Mouse (Mus musculus) stomach, embryonic 14.5 days (tissue): ENCODE data around the gene M1ap. TPM values are rescaled to one million over a fixed set of nuclear protein-coding genes. Genes with fewer than 3 reads are reported as not detected.

Experiments used
- ATAC-seq: fragments of 200-750 bp; cut with Nextera tagmentation; 2 replicates; pipeline ENCODE4 v1.8.0; 2017; ENCODE audit warnings: low read depth, moderate TSS enrichment; ENCODE audit not compliant: insufficient number of reproducible peaks, insufficient read depth, low FRiP score
- H3K27ac ChIP-seq: fragments of 300-500 bp; sonication (generic); 2 replicates; pipeline ENCODE4 v1.5.1; 2014; ENCODE audit warnings: mild to moderate bottlenecking, low read length, moderate library complexity, mixed read lengths
- H3K27me3 ChIP-seq: fragments of 300-500 bp; sonication (generic); 2 replicates; pipeline ENCODE4 v1.6.1; 2014; ENCODE audit warnings: low read length, control low read depth, mixed read lengths; ENCODE audit not compliant: control insufficient read depth, insufficient read depth
- H3K36me3 ChIP-seq: fragments of 300-500 bp; sonication (generic); 2 replicates; pipeline ENCODE4 v1.6.1; 2014; ENCODE audit warnings: mild to moderate bottlenecking, control low read depth, low read length, moderate library complexity, mixed read lengths; ENCODE audit not compliant: control insufficient read depth, insufficient read depth
- H3K4me1 ChIP-seq: fragments of 300-500 bp; sonication (generic); 2 replicates; pipeline ENCODE4 v1.6.1; 2014; ENCODE audit warnings: low read length, control low read depth, mixed read lengths; ENCODE audit not compliant: control insufficient read depth, insufficient read depth
- H3K4me2 ChIP-seq: fragments of 300-500 bp; sonication (generic); replicated peaks from 2 replicates; pipeline ENCODE4 v1.6.1; 2014; ENCODE audit warnings: low read depth, low read length, control low read depth
- H3K4me3 ChIP-seq: fragments of 300-500 bp; sonication (generic); 2 replicates; pipeline ENCODE4 v1.5.1; 2014; ENCODE audit warnings: low read depth, low read length, control low read depth
- H3K9ac ChIP-seq: fragments of 300-500 bp; sonication (generic); replicated peaks from 2 replicates; pipeline ENCODE4 v1.6.1; 2014; ENCODE audit warnings: low read depth, mild to moderate bottlenecking, control low read depth, low read length, moderate library complexity, mixed read lengths
- H3K9me3 ChIP-seq: fragments of 300-500 bp; sonication (generic); 2 replicates; pipeline ENCODE4 v1.6.1; 2016; ENCODE audit warnings: low read depth, low read length, control low read depth; ENCODE audit not compliant: control insufficient read depth
- WGBS: fragments of 180-500 bp; shearing (Covaris S2); extraction: QIAGEN DNeasy Blood & Tissue Kit; methylation state at CpG from one replicate; pipeline ENCODE4 v1.1.7; 2014; 5-methylcytosine and 5-hydroxymethylcytosine counted together
- polyA plus RNA-seq: library from polyadenylated mRNA; unstranded; fragments of >200 nt; fragmentation: Nextera tagmentation; extraction: Ambion mirVana; gene quantifications from 2 replicates; pipeline ENCODE4 v1.2.1, GENCODE M21; 2014

M1ap gene
- polyA plus RNA-seq, 1 experiment from 2014 or later = 0.35 TPM

GRCm38 (mm10) chr6:83054074-83054851 lies 107.6 kb downstream of the M1ap start, which contains the start of gene Aup1:
Aup1 (plus strand) TSS chr6:83054521.
- Histone ChIP-seq H3K9ac (peak within 1 kb of the TSS; percentile 93), H3K27ac (peak within 1 kb of the TSS; percentile 78)

DNA sequence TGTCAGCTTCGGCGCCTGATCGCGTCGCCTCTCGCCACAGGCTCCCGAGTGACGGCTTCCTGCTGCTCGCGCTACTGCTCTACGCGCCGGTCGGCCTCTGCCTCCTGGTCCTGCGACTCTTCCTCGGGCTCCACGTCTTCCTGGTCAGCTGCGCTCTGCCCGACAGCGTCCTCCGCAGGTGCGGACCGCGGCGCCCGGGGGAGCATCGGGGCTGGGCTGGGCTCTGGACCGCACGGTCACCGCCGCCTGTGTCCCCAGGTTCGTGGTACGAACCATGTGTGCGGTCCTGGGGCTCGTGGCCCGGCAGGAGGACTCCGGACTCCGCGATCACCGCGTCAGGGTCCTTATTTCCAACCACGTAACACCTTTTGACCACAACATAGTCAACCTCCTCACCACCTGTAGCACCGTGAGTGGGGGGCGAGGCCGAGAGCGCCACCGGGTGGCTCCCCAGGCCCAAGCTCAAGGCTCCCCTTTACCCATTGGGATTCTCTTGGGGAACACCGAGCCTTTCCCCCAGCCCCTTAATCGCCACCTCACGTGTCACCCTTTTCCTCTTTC lies 108.2 kb downstream of the M1ap start, which contains the start of gene Htra2:
Htra2 (minus strand) TSS at position 403 of the 561 bp plus-strand sequence.
- Histone ChIP-seq H3K36me3 (peaks cover 13% of the 10 kb centered on the region), H3K27ac (peak within 1 kb of the TSS; percentile 78), H3K4me3 (peak within 1 kb of the TSS; percentile 98), H3K4me2 (peak within 1 kb of the TSS; percentile 94), H3K4me1 (peaks cover 20% of the 10 kb centered on the region), H3K9ac (peak within 1 kb of the TSS; percentile 93), H3K9me3 (no peaks in the 10 kb centered on the region), H3K27me3 (no peaks in the 10 kb centered on the region)
- ATAC-seq = peak; percentile 3; the same call in 1 of the 2 replicates
- WGBS = under 1% methylated on average over 50 of the region's 50 CpGs

More at GRCm38 (mm10) chr6:83054074-83054851, 107.6 kb downstream of the M1ap start, which contains the start of gene Aup1:
- Histone ChIP-seq H3K4me1 (peaks cover 20% of the 10 kb centered on the region), H3K27me3 (no peaks in the 10 kb centered on the region), H3K36me3 (peaks cover 13% of the 10 kb centered on the region), H3K4me3 (peak within 1 kb of the TSS; percentile 98), H3K4me2 (peak within 1 kb of the TSS; percentile 94), H3K9me3 (no peaks in the 10 kb centered on the region)
- peak; percentile 96 for ATAC-seq
- under 1% methylated on average over 59 of the region's 64 CpGs for WGBS

- Histone ChIP-seq H3K4me1 (peaks cover 16% of the 10 kb centered on the region), H3K27ac (no peak within 1 kb of the TSS; the same call in 1 of the 2 replicates), H3K36me3 (peaks cover 8% of the 10 kb centered on the region), H3K9ac (peak within 1 kb of the TSS; percentile 21; the same call in 1 of the 2 replicates), H3K4me2 (peak within 1 kb of the TSS; percentile 23), H3K9me3 (no peaks in the 10 kb centered on the region), H3K4me3 (peak within 1 kb of the TSS; percentile 9; the same call in 1 of the 2 replicates), H3K27me3 (peaks cover 1% of the 10 kb centered on the region; the same call in 1 of the 2 replicates)
- WGBS = 44% methylated on average over 3 of the region's 3 CpGs
- peak; percentile 56 for ATAC-seq
Measured at GRCm38 (mm10) chr6:83057790-83058189, 111.1 kb downstream of the M1ap start, which contains the start of gene Dqx1. Dqx1 (plus strand) TSS chr6:83057844.

DNA sequence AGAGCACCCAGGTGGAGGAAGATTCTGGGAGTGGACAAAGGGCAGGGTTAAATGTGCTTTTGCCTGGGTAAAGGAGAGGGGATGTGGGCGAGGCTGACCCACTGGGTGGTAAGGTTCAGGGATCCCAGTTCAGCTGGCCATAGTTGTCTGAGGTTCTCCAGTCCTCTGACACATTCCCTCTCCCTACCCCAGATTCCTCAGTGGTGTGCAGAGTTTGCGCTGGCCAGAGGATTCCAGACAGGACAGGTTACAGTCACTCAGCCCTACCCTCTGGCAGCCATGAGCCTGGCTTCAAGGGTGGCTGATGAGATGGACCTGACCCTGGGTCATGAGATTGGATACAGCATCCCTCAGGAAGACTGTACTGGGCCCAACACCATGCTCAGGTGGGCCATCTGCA lies 112.0 kb downstream of the M1ap start:
- H3K4me3 ChIP-seq = no peak overlapping the region
- H3K4me1 ChIP-seq = peaks cover 10% of the 10 kb centered on the region; the same call in 1 of the 2 replicates
- ATAC-seq = no peak
- H3K36me3 ChIP-seq = peaks cover 8% of the 10 kb centered on the region
- H3K27me3 ChIP-seq = peaks cover 8% of the 10 kb centered on the region
- H3K9ac ChIP-seq = no peak overlapping the region
- 80% methylated on average over 2 of the region's 2 CpGs for whole genome bisulfite sequencing
- H3K4me2 ChIP-seq = peak overlapping the region; percentile 23
- no peaks in the 10 kb centered on the region for H3K9me3 ChIP-seq
- H3K27ac ChIP-seq = no peak overlapping the region

DNA sequence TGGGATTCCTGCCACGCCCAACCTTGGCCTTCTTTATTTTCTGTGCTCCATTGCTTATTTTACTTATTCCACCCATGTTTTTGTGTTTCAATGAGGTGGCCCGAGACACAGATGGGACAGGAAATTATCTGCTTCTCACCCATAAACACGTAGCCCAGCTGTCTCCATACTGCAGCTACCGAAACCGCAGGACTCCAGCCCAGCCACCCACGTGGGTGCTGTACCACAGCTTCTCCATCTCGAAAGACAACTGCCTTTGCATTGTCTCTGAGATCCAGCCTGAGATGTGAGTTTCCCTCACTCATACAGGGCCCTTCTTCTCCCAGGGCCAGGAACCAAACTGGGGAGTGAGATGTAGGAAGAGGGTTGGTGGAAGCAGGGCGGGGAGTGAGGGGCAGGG lies 119.3 kb downstream of the M1ap start:
- 39% methylated on average over 8 of the region's 8 CpGs for WGBS
- Histone ChIP-seq H3K4me2 (no peak overlapping the region), H3K36me3 (no peaks in the 10 kb centered on the region), H3K4me1 (peaks cover under 1% of the 10 kb centered on the region; the same call in 1 of the 2 replicates), H3K27ac (no peak overlapping the region), H3K27me3 (peaks cover 71% of the 10 kb centered on the region), H3K9ac (no peak overlapping the region), H3K4me3 (no peak overlapping the region), H3K9me3 (no peaks in the 10 kb centered on the region)
- ATAC-seq = no peak

DNA sequence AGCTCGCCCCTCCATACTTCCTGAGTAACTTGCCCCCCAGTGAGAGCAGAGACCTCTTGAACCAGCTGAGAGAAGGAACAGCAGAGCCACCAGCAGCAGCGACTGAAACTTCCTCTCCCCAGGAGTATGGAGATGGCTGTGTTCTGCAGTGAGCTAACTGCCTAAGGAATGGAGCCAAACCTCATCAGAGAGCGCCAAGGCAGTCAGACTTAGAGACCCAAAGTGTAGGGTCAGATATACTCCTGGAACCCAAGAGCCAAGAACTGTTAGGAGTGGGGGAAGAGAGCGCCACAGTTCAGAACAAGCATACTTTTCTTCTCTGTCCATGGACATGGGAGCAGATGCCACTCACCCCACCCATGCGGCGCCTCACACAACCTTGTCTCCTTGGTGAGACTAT lies 119.7 kb downstream of the M1ap start:
- H3K4me3 ChIP-seq = no peak overlapping the region
- H3K9ac ChIP-seq = no peak overlapping the region
- H3K4me1 ChIP-seq = peaks cover 5% of the 10 kb centered on the region; the same call in 1 of the 2 replicates
- no peak overlapping the region for H3K4me2 ChIP-seq
- ATAC-seq = no peak
- no peaks in the 10 kb centered on the region for H3K9me3 ChIP-seq
- no peak overlapping the region for H3K27ac ChIP-seq
- WGBS = 25% methylated on average over 6 of the region's 6 CpGs
- peaks cover 75% of the 10 kb centered on the region for H3K27me3 ChIP-seq
- H3K36me3 ChIP-seq = no peaks in the 10 kb centered on the region

- no peak for ATAC-seq
- Histone ChIP-seq H3K4me2 (peak overlapping the region; percentile 28; the same call in 1 of the 2 replicates), H3K27ac (no peak overlapping the region), H3K27me3 (peaks cover 84% of the 10 kb centered on the region), H3K4me3 (peak overlapping the region; percentile 26; the same call in 1 of the 2 replicates), H3K4me1 (peaks cover 5% of the 10 kb centered on the region; the same call in 1 of the 2 replicates), H3K9ac (no peak overlapping the region), H3K36me3 (no peaks in the 10 kb centered on the region), H3K9me3 (no peaks in the 10 kb centered on the region)
- 6% methylated on average over 8 of the region's 8 CpGs for WGBS
Measured at GRCm38 (mm10) chr6:83068221-83068620, 121.5 kb downstream of the M1ap start.

GRCm38 (mm10) chr6:83068706-83069487 lies 122.2 kb downstream of the M1ap start:
- Histone ChIP-seq H3K27ac (no peak overlapping the region), H3K4me1 (peaks cover 5% of the 10 kb centered on the region; the same call in 1 of the 2 replicates), H3K9ac (no peak overlapping the region), H3K9me3 (no peaks in the 10 kb centered on the region), H3K36me3 (no peaks in the 10 kb centered on the region), H3K4me3 (peak overlapping the region; percentile 26), H3K4me2 (peak overlapping the region; percentile 28), H3K27me3 (peaks cover 83% of the 10 kb centered on the region)
- ATAC-seq = no peak
- 1% methylated on average over 81 of the region's 81 CpGs for WGBS
